Comparison of ENCODE assay signal across 25 mouse cellular contexts in genomic region chr11:46122875-46123274, GRCm38 (mm10). TPM values are rescaled to one million over a fixed set of nuclear protein-coding genes. Genes with fewer than 3 reads are reported as not detected.
DNase-seq lines count a peak whose midpoint lies in the region; ATAC-seq and TF ChIP-seq lines count a peak whose summit lies in the region.
"Had no signal": no experiment of that assay in that cellular context is flagged by ENCODE, and none has a peak within 500 bp of the region (broad histone marks: within the 10 kb centered on the region; RNA-seq: fewer than 3 reads in every experiment).

No protein-coding gene starts in this region.

- no peak overlapping the region for H3K9ac ChIP-seq in heart, embryonic 16.5 days (ENCODE audit: low read length)
- H3K9ac ChIP-seq in liver, postnatal 0 days (replicated peaks) = no peak overlapping the region
- H3K9ac ChIP-seq in liver, embryonic 11.5 days (ENCODE audit: low read depth, low read length) = no peak overlapping the region
- H3K9ac ChIP-seq: hindbrain, embryonic 15.5 days; limb, embryonic 15.5 days; neural tube, embryonic 12.5 days had no signal

- no peak for ATAC-seq in heart, embryonic 16.5 days (replicated peaks; ENCODE audit: extremely low read depth, insufficient read depth, low FRiP score)
- ATAC-seq in liver, postnatal 0 days = no peak
- ATAC-seq in liver, embryonic 11.5 days (replicated peaks; ENCODE audit: low FRiP score) = no peak
- ATAC-seq: forebrain, embryonic 16.5 days had no signal

- no peak overlapping the region for H3K4me2 ChIP-seq in heart, embryonic 16.5 days (ENCODE audit: low read depth, low read length)
- no peak overlapping the region for H3K4me2 ChIP-seq in liver, postnatal 0 days (ENCODE audit: low read depth, low read length)
- H3K4me2 ChIP-seq in liver, embryonic 11.5 days = no peak overlapping the region
- no peak overlapping the region for H3K4me2 ChIP-seq in myocyte (ENCODE audit: low read depth)
- H3K4me2 ChIP-seq: hindbrain, embryonic 15.5 days; limb, embryonic 15.5 days; neural tube, embryonic 12.5 days had no signal

- no peaks in the 10 kb centered on the region for H3K27me3 ChIP-seq in heart, embryonic 16.5 days (ENCODE audit: control insufficient read depth, insufficient read depth, low read length)
- H3K27me3 ChIP-seq in liver, postnatal 0 days (ENCODE audit: insufficient read depth, low read length) = no peaks in the 10 kb centered on the region
- no peaks in the 10 kb centered on the region for H3K27me3 ChIP-seq in liver, embryonic 11.5 days (replicated peaks; ENCODE audit: control insufficient read depth, insufficient read depth, low read length)
- H3K27me3 ChIP-seq in myocyte (ENCODE audit: control insufficient read depth, insufficient read depth, insufficient read length) = no peaks in the 10 kb centered on the region
- H3K27me3 ChIP-seq: hindbrain, embryonic 15.5 days; limb, embryonic 15.5 days; neural tube, embryonic 12.5 days had no signal

- no peak for TF ChIP-seq EP300 in liver, postnatal 0 days (IDR thresholded peaks at IDR 0.05; ENCODE audit: low read depth)

- no peak for TF ChIP-seq POLR2A in myocyte (IDR thresholded peaks at IDR 0.05; ENCODE audit: insufficient read length, low read depth)

- peak overlapping the region; percentile 12 for H3K27ac ChIP-seq in gastrocnemius, adult 2 months
- H3K27ac ChIP-seq in heart, embryonic 16.5 days (ENCODE audit: low read length) = peak overlapping the region; percentile 34; the same call in 1 of the 2 replicates
- peak overlapping the region; percentile 75 for H3K27ac ChIP-seq in liver, postnatal 0 days (ENCODE audit: low read depth)
- no peak overlapping the region for H3K27ac ChIP-seq in liver, embryonic 11.5 days (ENCODE audit: low read depth, low read length)
- H3K27ac ChIP-seq: forebrain, embryonic 10.5 days; hindbrain, embryonic 15.5 days; limb, embryonic 15.5 days; neural tube, embryonic 12.5 days had no signal

- H3K9me3 ChIP-seq in heart, embryonic 16.5 days (replicated peaks; ENCODE audit: control insufficient read depth, low read length) = no peaks in the 10 kb centered on the region
- no peaks in the 10 kb centered on the region for H3K9me3 ChIP-seq in liver, postnatal 0 days (ENCODE audit: low read length)
- no peaks in the 10 kb centered on the region for H3K9me3 ChIP-seq in liver, embryonic 11.5 days (ENCODE audit: control insufficient read depth, low read length)
- H3K9me3 ChIP-seq: forebrain, embryonic 10.5 days; hindbrain, embryonic 15.5 days; limb, embryonic 15.5 days; neural tube, embryonic 12.5 days had no signal

- no peak for TF ChIP-seq CTCF in gastrocnemius, adult 2 months (IDR thresholded peaks at IDR 0.05)
- TF ChIP-seq CTCF in liver, postnatal 0 days (IDR thresholded peaks at IDR 0.05; ENCODE audit: low read depth) = no peak

- H3K79me2 ChIP-seq in myocyte (ENCODE audit: control insufficient read depth, insufficient read depth) = no peaks in the 10 kb centered on the region

- no peak overlapping the region for H3K4me3 ChIP-seq in gastrocnemius, adult 2 months
- H3K4me3 ChIP-seq in heart, embryonic 16.5 days (ENCODE audit: low read length) = no peak overlapping the region
- no peak overlapping the region for H3K4me3 ChIP-seq in liver, postnatal 0 days (ENCODE audit: low read depth, low read length)
- H3K4me3 ChIP-seq in liver, embryonic 11.5 days (ENCODE audit: low read depth, low read length) = no peak overlapping the region
- no peak overlapping the region for H3K4me3 ChIP-seq in myocyte
- H3K4me3 ChIP-seq: forebrain, embryonic 10.5 days; hindbrain, embryonic 15.5 days; limb, embryonic 15.5 days; neural tube, embryonic 12.5 days had no signal

- no peak overlapping the region for H3ac ChIP-seq in myocyte (ENCODE audit: control insufficient read depth, insufficient read length)

- WGBS in heart, embryonic 16.5 days = 86% methylated on average over 4 of the region's 4 CpGs
- 68% methylated on average over 4 of the region's 4 CpGs for WGBS in liver, postnatal 0 days (ENCODE audit: insufficient replicate concordance)
- WGBS in liver, embryonic 11.5 days = 85% methylated on average over 4 of the region's 4 CpGs

- intact Hi-C loops in gastrocnemius, adult 2 months (cut with DNase I) = no loop called here

- no peak for DNase-seq in gastrocnemius, adult 2 months
- no peak for DNase-seq in gastrocnemius, postnatal 10 days
- DNase-seq in heart, postnatal 4 days = no peak
- DNase-seq in liver, postnatal 0 days = no peak
- no peak for DNase-seq in liver, embryonic 11.5 days (ENCODE audit: low spot score)
- no peak for DNase-seq in adrenal gland, postnatal 14 days
- DNase-seq: adrenal gland, postnatal 25 days; cerebellum, adult 11 months; cerebellum, adult 9-11 months; gastrocnemius, postnatal 36 days; kidney, adult 9 months; left cerebral cortex, postnatal 4 days; midbrain, embryonic 14.5 days; right cerebral cortex, postnatal 4 days; thymus, postnatal 14 days had no signal

- H3K4me1 ChIP-seq in heart, embryonic 16.5 days (ENCODE audit: control insufficient read depth, insufficient read depth, low read length) = peaks cover 5% of the 10 kb centered on the region
- H3K4me1 ChIP-seq in liver, postnatal 0 days (ENCODE audit: insufficient read depth) = peaks cover 10% of the 10 kb centered on the region
- no peaks in the 10 kb centered on the region for H3K4me1 ChIP-seq in liver, embryonic 11.5 days (replicated peaks; ENCODE audit: control insufficient read depth, insufficient read depth, low read length)
- H3K4me1 ChIP-seq: hindbrain, embryonic 15.5 days; neural tube, embryonic 12.5 days had no signal

- peaks cover 64% of the 10 kb centered on the region for H3K36me3 ChIP-seq in heart, embryonic 16.5 days (ENCODE audit: control insufficient read depth, insufficient read depth)
- no peaks in the 10 kb centered on the region for H3K36me3 ChIP-seq in liver, postnatal 0 days (replicated peaks; ENCODE audit: insufficient read depth, low read length)
- no peaks in the 10 kb centered on the region for H3K36me3 ChIP-seq in liver, embryonic 11.5 days (ENCODE audit: control insufficient read depth, insufficient read depth, low read length)
- H3K36me3 ChIP-seq in myocyte (ENCODE audit: control insufficient read depth, insufficient read depth) = peaks cover 38% of the 10 kb centered on the region

TF ChIP-seq in myocyte, 11 proteins besides CTCF, POLR2A, EP300 and RAD21:
- TF ChIP-seq REST (IDR thresholded peaks at IDR 0.05; ENCODE audit: insufficient read depth, insufficient read length) (no peak), E2F4 (IDR thresholded peaks at IDR 0.05; ENCODE audit: insufficient read depth) (no peak), CEBPB (IDR thresholded peaks at IDR 0.05; ENCODE audit: insufficient read depth, poor library complexity, severe bottlenecking) (peak; percentile 79), TCF12 (IDR thresholded peaks at IDR 0.05; ENCODE audit: insufficient read depth, poor library complexity, severe bottlenecking) (no peak), USF1 (IDR thresholded peaks at IDR 0.05; ENCODE audit: low read depth) (no peak), MYOD1 (IDR thresholded peaks at IDR 0.05; ENCODE audit: control insufficient read depth in 1 of 3, insufficient read length in 2 of 3, low read depth in 2 of 3) (no peak), MAX (IDR thresholded peaks at IDR 0.05; ENCODE audit: low read depth) (no peak), POLR2AphosphoS2 (IDR thresholded peaks at IDR 0.05; ENCODE audit: insufficient read length, low read depth) (peak; percentile 12), TCF3 (IDR thresholded peaks at IDR 0.05; ENCODE audit: insufficient read length, low read depth) (no peak), SRF (IDR thresholded peaks at IDR 0.05; ENCODE audit: control insufficient read depth, insufficient read length, low read depth) (no peak)

RNA-seq across cellular contexts. Expression of gene Nipal4, which starts 43.4 kb away (rescaled TPM):
- not detected for total RNA-seq in gastrocnemius, adult 2 months (2021)
- under 1 TPM; 0.16 to 0.23 TPM for total RNA-seq in gastrocnemius, postnatal 10 days (2021)
- polyA plus RNA-seq in heart, embryonic 16.5 days (2015; fragmentation: Nextera tagmentation; extraction: Ambion mirVana) = 4.0 and 4.9 TPM in 2 replicates
- 1 to 10 TPM; 2.5 to 2.7 TPM for total RNA-seq in heart, postnatal 4 days (2021)
- polyA plus RNA-seq in liver, postnatal 0 days (2015; fragmentation: Nextera tagmentation; extraction: Ambion mirVana) = not detected in 2 replicates
- 0.33 and 0.48 TPM in 2 replicates for polyA plus RNA-seq in liver, embryonic 11.5 days (2014; fragmentation: Nextera tagmentation; extraction: Ambion mirVana)
- polyA plus RNA-seq in myocyte (2012; fragmentation: generic; extraction: Trizol) = 0.02 TPM
- total RNA-seq in adrenal gland, postnatal 14 days (2021) = not detected in 2 replicates
- total RNA-seq: common myeloid progenitor, adult 5-6 weeks; hematopoietic stem cell, adult 5-6 weeks; megakaryocyte-erythroid progenitor cell, adult 5-6 weeks had no signal
